Mouse (Mus musculus) layer of hippocampus, adult 11-12 months (tissue): ENCODE measurements around the gene Satb1.

Experiments
- DNase-seq: peaks from one replicate; pipeline ENCODE4 v3.0.0; 2022; ENCODE audit warnings: low spot score

The Satb1 gene

DNA sequence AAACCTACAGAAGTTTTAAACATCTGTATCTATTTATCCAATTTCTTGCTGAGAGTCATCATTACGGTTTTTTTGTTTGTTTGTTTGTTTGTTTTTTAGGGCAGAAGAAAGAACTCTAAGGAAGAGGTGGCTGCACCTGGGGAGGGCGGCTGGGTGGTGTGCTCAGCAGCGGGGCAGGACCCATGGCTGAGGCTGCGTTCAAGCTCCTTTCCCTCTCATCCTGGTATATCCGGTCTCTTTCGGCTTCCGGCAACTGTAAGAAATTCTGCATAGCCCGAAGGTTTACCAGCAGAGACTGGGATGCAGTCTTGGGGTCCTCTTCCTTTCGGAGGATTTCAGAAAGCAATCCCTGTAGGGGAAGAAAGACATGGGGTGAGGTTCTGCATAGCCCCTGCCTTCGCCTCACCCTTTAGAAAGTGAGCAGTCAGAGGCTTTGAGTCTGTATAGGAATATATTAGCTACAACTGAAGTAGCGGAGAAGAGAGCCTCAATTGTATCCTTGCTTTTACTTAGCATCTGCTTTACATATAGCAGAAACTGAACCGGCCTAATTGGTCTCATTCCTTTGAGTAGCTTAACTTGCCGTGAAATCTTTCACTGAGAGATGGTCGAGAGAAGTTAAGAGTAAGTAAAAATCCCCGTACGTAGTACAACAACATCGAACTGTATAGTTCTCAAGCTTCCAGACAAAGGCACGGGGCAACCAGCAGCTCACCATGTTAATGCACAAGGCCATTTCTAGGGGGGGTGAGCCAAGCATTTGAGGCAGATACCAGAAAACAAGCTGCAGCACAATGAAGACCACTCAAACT is 57.8 kb downstream of the Satb1 start:
- no peak for DNase-seq

DNA sequence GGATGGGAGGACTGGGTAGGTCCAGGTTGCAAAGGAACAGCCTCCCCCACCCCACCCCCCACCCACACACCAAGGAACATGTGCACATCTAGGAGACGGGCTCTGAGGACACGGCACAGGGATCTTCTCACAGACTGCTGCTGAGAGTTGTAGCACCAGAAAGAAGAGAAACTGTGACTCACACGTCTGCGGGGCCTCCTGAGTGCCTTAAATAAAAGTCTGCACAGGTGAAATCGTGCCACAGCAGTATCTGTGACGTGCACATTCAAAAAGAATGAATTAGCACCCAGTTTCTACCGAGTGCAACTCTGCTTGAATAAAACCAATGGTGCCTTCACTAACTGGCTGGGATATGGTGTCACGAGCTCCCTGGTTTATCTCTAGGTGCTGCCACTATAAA is 69.5 kb downstream of the Satb1 start:
- no peak for DNase-seq

DNA sequence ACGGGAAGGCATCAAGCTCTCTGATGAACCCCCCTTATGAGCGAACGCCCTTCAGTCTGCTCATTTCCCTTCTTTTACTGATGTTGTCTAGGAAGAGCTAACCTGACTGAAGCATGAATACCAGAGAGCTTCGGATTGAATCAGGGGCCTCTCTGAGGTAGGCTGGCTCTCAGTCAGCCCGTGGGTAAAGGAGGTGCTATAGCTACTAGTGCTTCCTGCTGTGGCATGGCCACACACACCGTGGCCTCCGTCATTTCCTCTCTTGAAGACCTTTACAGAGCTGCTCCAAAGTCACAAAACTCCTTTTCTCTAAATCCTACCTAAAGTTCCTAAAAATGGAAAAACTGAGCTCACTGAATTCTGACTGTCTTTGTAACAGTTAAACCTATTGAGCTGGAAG is 70.6 kb downstream of the Satb1 start:
- DNase-seq, result no peak

DNA sequence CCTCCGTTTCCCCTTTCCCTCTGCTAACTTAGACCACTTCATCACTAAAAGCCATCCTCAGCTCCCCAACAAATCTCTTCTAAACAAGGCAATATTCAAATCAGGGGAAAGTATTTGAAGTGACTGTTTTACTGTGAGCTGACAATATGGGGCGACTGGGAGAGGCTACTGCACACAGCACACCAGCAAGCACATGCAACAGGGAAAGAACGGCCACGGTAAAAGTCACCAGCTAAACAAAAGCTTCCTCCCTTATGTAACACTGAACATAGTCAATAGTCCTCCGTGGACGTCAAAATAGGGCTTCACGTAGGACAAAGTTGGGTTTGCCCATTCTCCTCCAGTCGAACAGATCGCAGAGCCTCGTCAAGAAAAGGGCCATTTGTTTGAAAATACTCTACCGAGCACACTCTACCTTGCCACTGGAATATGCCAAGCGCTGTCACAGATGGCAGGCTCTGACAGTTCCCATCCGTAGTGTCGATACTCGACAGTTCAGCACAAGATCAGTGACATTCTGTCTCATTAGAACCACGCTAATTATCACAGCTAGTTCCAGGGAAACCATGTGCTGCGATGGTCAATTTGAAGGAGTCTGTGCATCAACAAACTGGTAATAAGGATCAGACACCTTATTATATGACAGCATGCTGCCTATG is 72.0 kb downstream of the Satb1 start:
- no peak for DNase-seq

DNA sequence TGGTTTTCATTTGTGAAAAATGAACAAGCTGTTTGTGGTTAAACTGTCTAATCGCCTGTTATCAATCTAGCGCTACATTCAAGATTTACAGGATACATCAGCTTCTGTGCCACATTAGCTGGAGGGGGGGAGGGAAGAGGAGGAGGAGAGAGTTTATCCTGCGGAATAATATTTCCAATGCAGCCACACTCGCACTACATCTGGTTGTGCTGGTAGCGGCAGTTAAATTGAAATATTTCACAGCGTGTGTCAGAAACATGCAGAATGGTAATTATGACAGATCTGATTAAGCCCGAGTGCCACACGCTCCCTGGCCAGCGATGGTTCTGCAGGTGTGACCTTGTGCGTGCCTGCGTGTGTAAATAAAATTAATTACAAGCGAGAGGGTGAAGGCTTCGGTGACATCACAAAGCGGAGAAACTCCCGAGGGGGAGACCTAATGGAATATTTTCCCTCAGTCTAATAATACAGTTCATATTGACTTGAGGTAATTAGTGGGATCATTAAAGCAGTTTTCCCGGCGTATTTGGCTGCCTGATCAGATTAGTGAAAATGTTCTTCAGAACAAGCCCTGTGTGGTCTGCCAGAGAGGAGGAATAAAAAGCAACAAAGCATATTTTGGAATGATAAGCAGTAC is 72.7 kb downstream of the Satb1 start:
- no peak for DNase-seq

DNA sequence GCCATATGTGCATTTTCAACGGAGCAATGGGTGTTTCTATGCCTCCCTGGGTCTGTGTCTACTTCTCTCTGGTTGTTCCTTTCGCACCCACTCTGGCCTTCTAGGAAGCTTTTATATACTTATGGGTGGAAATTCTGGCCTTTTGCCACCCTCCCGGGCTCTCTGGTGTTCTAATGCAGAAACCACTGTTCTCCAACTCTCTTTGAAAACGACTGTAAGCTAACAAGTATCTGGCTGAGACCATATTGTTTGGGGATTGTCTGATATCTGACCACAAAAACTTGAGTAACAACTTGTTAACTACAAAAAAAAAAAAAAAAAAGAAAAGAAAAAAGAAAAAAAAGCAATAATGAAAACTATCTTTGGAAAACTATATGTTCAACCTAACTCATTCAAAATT is 73.6 kb downstream of the Satb1 start:
- DNase-seq, result no peak

DNA sequence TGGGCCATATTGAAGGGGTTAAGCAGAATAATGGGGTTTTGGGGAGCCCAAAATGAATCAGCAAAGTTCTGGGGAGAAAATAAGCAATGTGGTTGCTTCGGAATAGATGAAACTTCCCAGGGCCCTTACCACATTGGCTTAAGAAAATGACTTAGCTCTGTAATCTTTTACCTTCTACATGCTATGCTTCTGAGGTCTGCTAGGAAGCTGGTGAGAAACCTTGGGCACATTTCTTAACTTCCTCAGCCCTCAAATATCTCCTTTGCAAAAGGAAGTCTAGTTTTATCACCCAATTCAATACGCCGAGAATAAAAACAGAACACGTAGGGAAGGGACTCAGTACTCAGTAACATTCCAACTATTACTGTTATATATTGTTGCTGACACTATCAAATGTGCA is 80.9 kb downstream of the Satb1 start:
- DNase-seq, result no peak

DNA sequence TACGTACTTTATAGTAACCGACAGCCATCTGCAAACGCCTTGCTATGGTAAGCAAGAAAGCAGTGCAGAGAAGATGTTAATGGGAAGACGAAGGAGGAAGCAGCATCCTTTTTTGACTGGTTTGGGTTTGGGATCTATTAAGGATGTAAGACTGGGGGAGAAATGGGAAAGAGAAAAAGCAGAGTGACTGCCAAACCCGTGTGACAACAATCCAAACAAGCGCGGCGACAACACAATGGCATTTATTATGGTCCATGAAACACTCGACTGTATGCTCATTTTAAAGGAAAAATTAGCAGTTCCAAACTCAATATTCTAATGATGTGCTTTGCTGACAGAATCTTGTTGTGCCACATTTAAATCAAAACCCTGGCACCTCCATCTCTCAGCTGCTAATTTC is 85.9 kb downstream of the Satb1 start:
- DNase-seq, result no peak

DNA sequence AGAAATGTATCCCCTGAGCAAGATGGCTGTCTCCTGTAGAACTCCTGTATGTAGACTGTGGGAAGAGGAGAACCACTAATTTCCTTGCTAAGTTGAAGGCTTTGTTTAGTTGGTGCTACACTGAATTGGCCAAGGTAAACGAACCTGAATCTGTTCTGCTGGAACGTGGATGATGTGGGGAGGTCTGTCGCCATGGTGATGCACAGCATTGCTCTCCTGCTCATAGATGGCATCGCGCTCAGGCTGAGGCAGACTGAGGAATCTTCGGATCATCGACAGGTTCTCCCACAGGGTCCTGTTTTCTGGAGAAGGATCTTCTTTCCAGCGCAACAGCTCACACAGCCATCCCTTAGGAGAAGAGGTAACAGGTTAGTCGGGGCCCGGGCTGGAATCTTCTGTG is 90.6 kb downstream of the Satb1 start:
- no peak for DNase-seq

DNA sequence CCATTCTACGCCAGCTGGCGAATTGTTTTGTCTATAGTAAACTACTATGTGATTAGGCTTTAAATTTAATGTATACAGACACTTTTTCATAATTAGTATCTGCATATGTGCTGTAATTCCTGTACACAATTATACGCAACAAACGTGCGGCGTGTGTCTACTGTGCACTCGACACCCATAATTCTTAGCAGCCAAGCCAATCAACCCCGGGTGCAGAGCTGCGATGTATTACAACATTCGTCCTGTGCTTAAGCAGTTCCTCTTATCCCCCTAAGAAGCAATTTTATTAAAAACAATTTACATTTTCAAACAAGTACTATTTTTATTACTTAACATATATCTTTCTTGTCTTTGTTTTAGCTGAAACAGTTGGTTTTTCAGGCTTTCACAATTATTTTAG is 92.0 kb downstream of the Satb1 start:
- no peak for DNase-seq

DNA sequence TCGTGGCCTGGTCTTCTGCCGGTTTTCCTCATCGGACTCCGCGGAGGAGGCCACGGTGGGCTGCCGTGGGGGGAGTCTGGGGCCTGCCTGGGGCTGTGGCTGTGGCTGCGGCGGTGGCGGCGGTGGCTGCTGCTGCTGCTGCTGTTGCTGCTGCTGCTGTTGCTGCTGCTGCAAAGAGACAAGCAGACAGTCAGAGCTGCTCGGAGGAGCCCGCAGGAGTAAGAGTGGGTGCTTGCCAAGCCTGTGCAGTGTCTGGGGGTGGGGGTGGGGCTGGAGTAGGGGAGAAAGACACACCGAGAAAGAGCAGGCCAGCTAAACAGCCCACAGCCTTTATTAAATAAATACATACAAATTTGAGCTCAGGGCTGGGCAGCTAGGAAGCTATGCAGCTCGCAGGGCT is 92.8 kb downstream of the Satb1 start:
- DNase-seq, result no peak

DNA sequence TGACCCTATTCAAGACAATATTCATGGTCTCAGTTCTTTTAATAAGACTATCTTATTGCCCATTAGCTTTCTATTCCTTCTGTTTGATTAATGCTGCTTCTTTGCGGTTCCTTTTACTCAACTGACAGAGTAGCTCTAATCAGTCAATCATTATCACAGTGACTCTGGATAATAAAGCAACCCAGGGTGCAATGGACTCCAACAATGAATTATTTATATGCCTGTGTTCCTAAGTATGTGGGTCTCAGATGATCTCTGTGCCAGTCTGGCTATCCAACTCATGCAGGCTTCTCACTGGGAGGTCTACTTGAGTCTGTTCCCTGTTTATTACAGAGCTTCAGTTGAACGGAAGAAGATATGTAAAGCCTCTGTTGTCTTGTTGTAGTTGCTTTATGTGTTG is 108.6 kb downstream of the Satb1 start:
- no peak for DNase-seq

DNA sequence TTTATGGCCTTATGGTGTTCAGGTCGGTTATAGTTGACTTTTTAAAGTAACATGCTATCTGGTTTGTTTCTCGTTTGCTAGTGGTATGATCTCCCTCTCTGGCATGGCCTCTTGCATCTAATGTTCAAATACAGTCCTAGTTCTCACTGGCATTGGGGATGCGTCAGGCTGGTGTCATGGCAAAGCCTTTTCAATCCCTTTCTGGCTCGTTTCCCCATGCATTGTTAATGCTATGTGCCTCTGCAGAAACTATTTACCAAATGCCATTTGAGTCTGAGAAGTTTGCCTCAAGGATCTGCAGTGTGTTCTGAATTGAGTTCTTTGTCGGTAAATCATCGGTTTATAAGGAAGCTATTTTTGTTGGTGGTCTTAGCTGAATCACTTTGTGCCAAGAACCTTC is 137.4 kb downstream of the Satb1 start:
- DNase-seq, result no peak

DNA sequence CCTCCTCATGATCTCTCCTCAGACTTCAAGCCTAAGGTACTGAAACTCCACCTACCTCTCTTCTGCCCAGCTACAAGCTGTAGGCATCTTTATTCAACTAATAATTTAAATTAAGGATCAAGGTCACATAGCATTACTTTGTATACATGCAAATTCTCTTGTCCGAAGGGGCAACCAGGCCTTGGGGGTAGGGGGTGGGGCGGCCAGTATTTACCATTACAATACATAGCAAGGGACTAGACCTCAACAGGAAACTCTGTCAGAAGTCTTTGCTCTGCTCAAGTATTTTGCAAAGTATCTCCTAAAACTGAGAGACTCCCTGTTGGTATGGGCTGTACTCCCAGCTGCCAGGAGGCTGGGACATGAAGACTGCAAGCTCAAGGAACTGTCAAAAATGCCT is 137.8 kb downstream of the Satb1 start:
- no peak for DNase-seq

DNA sequence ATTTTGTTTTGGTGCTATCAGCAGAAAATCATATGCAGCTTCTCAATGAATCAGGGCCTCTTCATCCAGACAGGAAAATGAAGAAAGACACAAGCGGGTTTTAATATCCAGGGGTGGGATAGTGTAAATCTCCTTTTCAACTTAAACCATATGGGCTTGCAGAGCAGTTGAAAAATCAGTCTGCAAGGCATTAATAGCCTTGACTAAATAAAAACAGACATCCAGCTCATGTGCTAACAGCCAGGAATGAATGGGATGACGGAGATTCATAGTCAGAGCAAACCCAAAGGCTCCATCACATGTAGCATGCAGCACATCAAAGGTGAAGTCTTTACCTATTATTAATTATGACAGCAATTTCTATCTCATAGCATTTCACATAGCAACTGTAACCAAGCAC is 142.6 kb downstream of the Satb1 start:
- DNase-seq, result no peak

DNA sequence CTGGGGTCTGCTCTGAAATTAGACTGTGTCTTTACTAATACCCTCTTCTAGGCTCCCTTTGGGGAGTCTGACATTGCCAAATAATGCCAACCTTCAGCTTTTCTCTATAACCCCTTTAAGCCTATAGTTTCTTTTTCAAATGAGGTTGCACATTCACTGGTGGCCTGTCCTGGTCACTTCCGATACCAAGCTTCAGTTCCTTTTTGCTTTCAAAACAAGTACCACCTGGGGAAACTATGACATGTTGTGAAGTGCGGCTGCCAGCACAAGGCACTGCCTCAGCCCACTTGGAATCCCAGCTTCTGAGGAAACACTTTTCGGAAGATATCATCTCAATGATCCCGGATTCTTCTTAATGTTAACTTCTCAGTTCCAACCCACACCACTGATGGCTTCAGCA is 145.9 kb downstream of the Satb1 start:
- no peak for DNase-seq
